Mouse (Mus musculus) forebrain, embryonic 16.5 days (tissue): ENCODE results near the gene Hdac10. TPM values are rescaled to one million over a fixed set of nuclear protein-coding genes. Genes with fewer than 3 reads are reported as not detected.

ENCODE experiments used
- ATAC-seq: fragments of 200-750 bp; cut with Nextera tagmentation; 2 replicates; pipeline ENCODE4 v1.8.0; 2017; ENCODE audit warnings: mild to moderate bottlenecking, moderate library complexity
- H3K27ac ChIP-seq: fragments of 300-500 bp; sonication (generic); 2 replicates; pipeline ENCODE4 v1.5.1; 2014; ENCODE audit warnings: low read length, control low read depth
- H3K27me3 ChIP-seq: fragments of 300-500 bp; sonication (generic); replicated peaks from 2 replicates; pipeline ENCODE4 v1.6.1; 2014; ENCODE audit warnings: low read length; ENCODE audit not compliant: control insufficient read depth, insufficient read depth
- H3K36me3 ChIP-seq: fragments of 300-500 bp; sonication (generic); 2 replicates; pipeline ENCODE4 v1.6.1; 2014; ENCODE audit not compliant: control insufficient read depth, insufficient read depth
- H3K4me1 ChIP-seq: fragments of 300-500 bp; sonication (generic); replicated peaks from 2 replicates; pipeline ENCODE4 v1.6.1; 2014; ENCODE audit warnings: low read length; ENCODE audit not compliant: control insufficient read depth, insufficient read depth
- H3K4me2 ChIP-seq: fragments of 300-500 bp; sonication (generic); 2 replicates; pipeline ENCODE4 v1.6.1; 2014; ENCODE audit warnings: mild to moderate bottlenecking, low read length, control low read depth
- H3K4me3 ChIP-seq: fragments of 300-500 bp; sonication (generic); replicated peaks from 2 replicates; pipeline ENCODE4 v1.5.1; 2014; ENCODE audit warnings: mild to moderate bottlenecking, low read length, control low read depth
- H3K9ac ChIP-seq: fragments of 300-500 bp; sonication (generic); replicated peaks from 2 replicates; pipeline ENCODE4 v1.6.1; 2014; ENCODE audit warnings: low read depth, low read length, control low read depth
- H3K9me3 ChIP-seq: fragments of 300-500 bp; sonication (generic); 2 replicates; pipeline ENCODE4 v1.6.1; 2016; ENCODE audit warnings: low read length; ENCODE audit not compliant: control insufficient read depth
- WGBS: fragments of 180-500 bp; shearing (Covaris S2); extraction: QIAGEN DNeasy Blood & Tissue Kit; methylation state at CpG from one replicate; pipeline ENCODE4 v1.1.7; 2014; 5-methylcytosine and 5-hydroxymethylcytosine counted together
- microRNA-seq: library from miRNA; unstranded; fragments of <30 nt; microRNA quantifications from one replicate; pipeline ENCODE4, GENCODE M21; 2017
- polyA plus RNA-seq: library from polyadenylated mRNA; unstranded; fragments of >200 nt; fragmentation: Nextera tagmentation; extraction: Ambion mirVana; gene quantifications from 2 replicates; pipeline ENCODE4 v1.2.1, GENCODE M21; 2015

Gene Hdac10
- polyA plus RNA-seq, 1 experiment from 2014 or later = 46.0 TPM

- Histone ChIP-seq H3K36me3 (peaks cover 3% of the 10 kb centered on the region; the same call in 1 of the 2 replicates), H3K9ac (no peak overlapping the region), H3K27ac (no peak overlapping the region), H3K27me3 (no peaks in the 10 kb centered on the region), H3K4me1 (peaks cover 32% of the 10 kb centered on the region), H3K4me2 (no peak overlapping the region), H3K9me3 (no peaks in the 10 kb centered on the region), H3K4me3 (no peak overlapping the region)
- ATAC-seq = no peak
- 82% methylated on average over 10 of the region's 10 CpGs for WGBS
Observed at GRCm38 (mm10) chr15:89073993-89074603, 54.4 kb downstream of the Hdac10 start.

Small RNA genes within 50 kb of the gene (microRNA-seq; reads per million reads assigned to microRNA genes)
- gene Mir7118 = not detected

Other genes starting within 250 kb of the Hdac10 start
- gene Ttll8, start 174.3 kb downstream of the Hdac10 start, polyA plus RNA-seq = 0.07 and 0.08 TPM in 2 replicates
- gene Mlc1, start 149.7 kb downstream of the Hdac10 start, polyA plus RNA-seq = 33.5 and 36.4 TPM in 2 replicates
- not detected in 2 replicates for gene Mov10l1, start 145.8 kb downstream of the Hdac10 start, polyA plus RNA-seq
- gene Panx2, start 69.0 kb downstream of the Hdac10 start, polyA plus RNA-seq = 2.6 and 4.9 TPM in 2 replicates
- gene Trabd, start 53.6 kb downstream of the Hdac10 start, polyA plus RNA-seq = 36.2 and 39.8 TPM in 2 replicates
- gene Selenoo, start 39.6 kb downstream of the Hdac10 start, polyA plus RNA-seq = 22.2 and 24.2 TPM in 2 replicates
- gene Tubgcp6, start 5.6 kb downstream of the Hdac10 start, polyA plus RNA-seq = 16.8 and 22.1 TPM in 2 replicates
- gene Mapk12, start 12.0 kb upstream of the Hdac10 start, polyA plus RNA-seq = 4.1 and 5.7 TPM in 2 replicates
- gene Mapk11, start 20.9 kb upstream of the Hdac10 start, polyA plus RNA-seq = 39.1 and 46.8 TPM in 2 replicates
- 112 and 126 TPM in 2 replicates for gene Plxnb2, start 52.1 kb upstream of the Hdac10 start, polyA plus RNA-seq
- gene Dennd6b, start 67.8 kb upstream of the Hdac10 start, polyA plus RNA-seq = 60.7 and 83.2 TPM in 2 replicates
- gene Ppp6r2, start 82.9 kb upstream of the Hdac10 start, polyA plus RNA-seq = 77.8 and 90.8 TPM in 2 replicates
- 81.8 and 97.2 TPM in 2 replicates for gene Sbf1, start 186.6 kb upstream of the Hdac10 start, polyA plus RNA-seq
- not detected in 2 replicates for gene Adm2, start 194.0 kb upstream of the Hdac10 start, polyA plus RNA-seq
- gene Miox, start 205.7 kb upstream of the Hdac10 start, polyA plus RNA-seq = not detected in 2 replicates
- 29.5 and 32.3 TPM in 2 replicates for gene Lmf2, start 227.0 kb upstream of the Hdac10 start, polyA plus RNA-seq
- gene Ncaph2, start 227.0 kb upstream of the Hdac10 start, polyA plus RNA-seq = 138 and 140 TPM in 2 replicates
- gene Sco2, start 245.1 kb upstream of the Hdac10 start, polyA plus RNA-seq = 10.1 and 14.1 TPM in 2 replicates
- 1.7 and 2.6 TPM in 2 replicates for gene Tymp, start 248.3 kb upstream of the Hdac10 start, polyA plus RNA-seq